Mouse (Mus musculus) liver, embryonic 15.5 days (tissue): Measurements from ENCODE around the gene Ccdc24. TPM values are rescaled to one million over a fixed set of nuclear protein-coding genes. Genes with fewer than 3 reads are reported as not detected.
A peak's percentile ranks its signal among the peaks of the same experiment; 100 is the strongest.

Experiments
- ATAC-seq: fragments of 200-750 bp; cut with Nextera tagmentation; 2 replicates; pipeline ENCODE4 v1.8.0; 2017; ENCODE audit warnings: moderate number of reproducible peaks, mild to moderate bottlenecking, moderate library complexity; ENCODE audit not compliant: insufficient read depth
- H3K27ac ChIP-seq: fragments of 300-500 bp; sonication (generic); replicated peaks from 2 replicates; pipeline ENCODE4 v1.5.1; 2015; ENCODE audit warnings: mild to moderate bottlenecking, inconsistent platforms
- H3K27me3 ChIP-seq: fragments of 300-500 bp; sonication (generic); 2 replicates; pipeline ENCODE4 v1.6.1; 2015; ENCODE audit warnings: mild to moderate bottlenecking, inconsistent platforms
- H3K36me3 ChIP-seq: fragments of 300-500 bp; sonication (generic); replicated peaks from 2 replicates; pipeline ENCODE4 v1.6.1; 2015; ENCODE audit warnings: moderate library complexity, mild to moderate bottlenecking, inconsistent platforms
- H3K4me1 ChIP-seq: fragments of 300-500 bp; sonication (generic); replicated peaks from 2 replicates; pipeline ENCODE4 v1.6.1; 2015; ENCODE audit warnings: inconsistent platforms
- H3K4me2 ChIP-seq: fragments of 300-500 bp; sonication (generic); 2 replicates; pipeline ENCODE4 v1.6.1; 2015; ENCODE audit warnings: moderate library complexity, mild to moderate bottlenecking, inconsistent platforms
- H3K4me3 ChIP-seq: fragments of 300-500 bp; sonication (generic); replicated peaks from 2 replicates; pipeline ENCODE4 v1.5.1; 2015; ENCODE audit warnings: mild to moderate bottlenecking, inconsistent platforms
- H3K9ac ChIP-seq: fragments of 300-500 bp; sonication (generic); 2 replicates; pipeline ENCODE4 v1.6.1; 2015; ENCODE audit warnings: moderate library complexity, mild to moderate bottlenecking, inconsistent platforms
- H3K9me3 ChIP-seq: fragments of 300-500 bp; sonication (generic); replicated peaks from 2 replicates; pipeline ENCODE4 v1.6.1; 2016; ENCODE audit warnings: inconsistent platforms
- WGBS: fragments of 180-500 bp; shearing (Covaris S2); methylation state at CpG from one replicate; pipeline ENCODE4 v1.1.7; 2015; ENCODE audit warnings: mixed read lengths; ENCODE audit not compliant: insufficient replicate concordance; 5-methylcytosine and 5-hydroxymethylcytosine counted together
- polyA plus RNA-seq: library from polyadenylated mRNA; unstranded; fragments of >200 nt; fragmentation: Nextera tagmentation; extraction: Ambion mirVana; gene quantifications from 2 replicates; pipeline ENCODE4 v1.2.1, GENCODE M21; 2015

Gene Ccdc24
- polyA plus RNA-seq, 1 experiment from 2014 or later, result 1.2 TPM

DNA sequence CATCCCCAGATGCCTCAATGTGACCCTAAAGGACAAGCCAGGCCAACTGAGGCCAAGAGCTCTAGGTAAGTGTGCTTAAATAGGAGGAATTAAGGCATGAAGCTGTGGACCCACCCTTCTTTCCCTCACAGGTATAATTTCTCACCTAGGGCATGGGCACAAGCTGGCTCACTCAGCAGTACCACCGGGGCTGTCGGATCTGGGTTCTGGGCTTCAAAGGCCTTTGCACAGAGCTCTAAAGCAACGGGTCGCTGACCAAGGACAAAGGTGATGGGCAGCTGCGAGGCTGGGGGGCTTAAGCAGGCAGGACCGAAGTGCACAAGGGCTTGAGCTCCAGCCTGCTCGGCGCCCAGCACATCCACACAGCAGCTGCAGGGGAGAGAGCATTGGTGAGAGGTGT, 18.4 kb upstream of the Ccdc24 start:
- peaks cover 29% of the 10 kb centered on the region for H3K36me3 ChIP-seq
- 85% methylated on average over 8 of the region's 8 CpGs for WGBS
- H3K4me3 ChIP-seq, result peak overlapping the region; percentile 84
- no peaks in the 10 kb centered on the region for H3K27me3 ChIP-seq
- peak overlapping the region; percentile 86 for H3K4me2 ChIP-seq
- H3K9me3 ChIP-seq, result no peaks in the 10 kb centered on the region
- ATAC-seq, result no peak
- no peak overlapping the region for H3K9ac ChIP-seq
- H3K27ac ChIP-seq, result no peak overlapping the region
- H3K4me1 ChIP-seq, result peaks cover 40% of the 10 kb centered on the region

DNA sequence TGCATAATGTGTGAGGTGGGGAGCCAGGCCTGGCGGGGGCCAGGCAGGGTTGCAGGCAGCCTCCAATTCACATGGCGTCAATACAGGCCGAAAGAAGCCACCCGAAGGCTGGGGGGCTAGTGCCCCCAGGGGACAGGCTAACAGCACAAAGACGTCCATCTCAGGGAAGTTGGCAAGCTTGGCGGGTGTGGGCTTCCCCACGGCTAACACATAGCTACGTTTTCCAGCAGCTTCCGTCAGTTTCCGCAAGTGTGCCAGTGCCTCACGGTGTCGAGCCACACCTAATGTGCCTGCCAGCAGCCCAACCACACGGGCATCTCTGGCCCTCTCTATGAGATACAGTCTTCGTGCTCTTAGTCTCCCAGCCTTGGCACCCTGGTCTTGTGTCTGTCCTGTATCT, 17.7 kb upstream of the Ccdc24 start:
- no peak for ATAC-seq
- WGBS, result 78% methylated on average over 14 of the region's 14 CpGs
- H3K9ac ChIP-seq, result no peak overlapping the region
- H3K4me2 ChIP-seq, result no peak overlapping the region
- H3K27me3 ChIP-seq, result no peaks in the 10 kb centered on the region
- H3K4me3 ChIP-seq, result no peak overlapping the region
- H3K36me3 ChIP-seq, result peaks cover 34% of the 10 kb centered on the region
- H3K4me1 ChIP-seq, result peaks cover 47% of the 10 kb centered on the region
- no peaks in the 10 kb centered on the region for H3K9me3 ChIP-seq
- no peak overlapping the region for H3K27ac ChIP-seq

DNA sequence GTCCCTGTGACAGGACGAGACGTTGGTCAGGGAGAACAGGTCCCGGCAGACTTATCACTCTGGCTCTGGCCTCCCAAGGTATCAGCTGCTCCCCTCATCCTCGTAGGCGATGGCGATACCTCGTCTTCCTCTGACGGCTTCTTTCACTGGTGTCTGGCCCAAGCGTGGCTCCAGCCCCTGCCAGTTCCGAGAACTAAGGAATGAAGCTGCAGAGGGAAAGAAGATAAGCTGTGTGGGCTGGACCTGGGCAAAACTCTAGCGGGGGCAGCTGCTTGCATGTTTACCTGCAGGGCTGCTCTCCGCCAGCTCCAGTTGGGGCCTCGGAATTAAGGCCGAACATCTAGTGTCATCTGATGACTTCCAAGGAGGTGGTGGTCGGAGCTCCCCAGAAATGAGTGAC, 17.1 kb upstream of the Ccdc24 start:
- no peak overlapping the region for H3K9ac ChIP-seq
- peaks cover 52% of the 10 kb centered on the region for H3K4me1 ChIP-seq
- H3K27me3 ChIP-seq, result peaks cover 3% of the 10 kb centered on the region; the same call in 1 of the 2 replicates
- peaks cover 37% of the 10 kb centered on the region for H3K36me3 ChIP-seq
- no peak overlapping the region for H3K4me2 ChIP-seq
- no peak for ATAC-seq
- WGBS, result 80% methylated on average over 15 of the region's 15 CpGs
- no peak overlapping the region for H3K4me3 ChIP-seq
- no peaks in the 10 kb centered on the region for H3K9me3 ChIP-seq
- no peak overlapping the region for H3K27ac ChIP-seq

DNA sequence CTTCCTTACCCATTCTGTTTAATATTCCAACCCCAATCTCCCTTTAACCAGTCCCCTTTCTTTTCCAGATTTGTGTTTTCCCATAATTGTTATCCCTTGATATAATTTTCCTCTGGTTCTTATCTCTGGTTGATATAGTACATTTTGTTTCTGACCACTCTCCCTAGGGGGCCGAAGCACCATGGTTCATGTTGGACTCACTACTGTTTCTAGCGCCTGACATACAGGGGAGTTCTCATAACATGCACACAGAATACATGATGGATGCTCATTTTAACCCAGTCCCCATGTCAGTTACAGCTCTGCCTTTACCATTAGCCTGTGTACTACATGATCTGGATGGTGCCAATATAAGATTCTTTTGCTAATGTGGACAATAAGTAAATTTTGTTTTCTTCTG, 15.6 kb upstream of the Ccdc24 start:
- Histone ChIP-seq H3K4me2 (peak overlapping the region; percentile 91), H3K27ac (no peak overlapping the region), H3K27me3 (peaks cover 19% of the 10 kb centered on the region), H3K36me3 (peaks cover 36% of the 10 kb centered on the region), H3K4me3 (peak overlapping the region; percentile 86), H3K9me3 (no peaks in the 10 kb centered on the region), H3K9ac (no peak overlapping the region), H3K4me1 (peaks cover 67% of the 10 kb centered on the region)
- 67% methylated on average over 2 of the region's 2 CpGs for WGBS
- no peak for ATAC-seq

DNA sequence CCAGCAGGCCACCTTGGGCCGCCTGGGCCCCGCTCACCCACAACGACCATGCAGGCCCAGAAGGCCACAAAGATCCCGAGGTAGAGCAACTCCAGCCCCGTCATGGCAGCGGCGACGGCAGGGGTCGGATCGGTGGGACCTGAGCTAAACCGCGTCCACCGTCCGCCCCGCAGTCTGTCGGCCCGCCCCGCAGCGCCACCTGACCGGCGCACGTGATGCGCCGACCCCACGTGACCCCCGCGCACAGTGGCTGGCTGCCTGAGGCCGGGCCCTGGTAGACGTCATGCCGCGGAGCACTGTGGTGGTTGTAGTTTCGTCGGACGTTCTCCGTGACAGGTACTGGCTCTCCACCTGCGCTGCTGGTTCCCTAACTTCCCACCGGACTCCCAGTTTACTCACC, 14.8 kb upstream of the Ccdc24 start, which contains the start of gene Atp6v0b:
Gene Atp6v0b (minus strand): TSS at position 201 of the 400 bp plus-strand sequence.
- under 1% methylated on average over 37 of the region's 37 CpGs for WGBS
- H3K36me3 ChIP-seq, result peaks cover 36% of the 10 kb centered on the region
- H3K27ac ChIP-seq, result peak within 1 kb of the TSS; percentile 91
- peak; percentile 90 for ATAC-seq
- peak within 1 kb of the TSS; percentile 86 for H3K4me3 ChIP-seq
- H3K9ac ChIP-seq, result peak within 1 kb of the TSS; percentile 94
- no peaks in the 10 kb centered on the region for H3K9me3 ChIP-seq
- peaks cover 26% of the 10 kb centered on the region for H3K27me3 ChIP-seq
- H3K4me1 ChIP-seq, result peaks cover 70% of the 10 kb centered on the region
- H3K4me2 ChIP-seq, result peak within 1 kb of the TSS; percentile 91

DNA sequence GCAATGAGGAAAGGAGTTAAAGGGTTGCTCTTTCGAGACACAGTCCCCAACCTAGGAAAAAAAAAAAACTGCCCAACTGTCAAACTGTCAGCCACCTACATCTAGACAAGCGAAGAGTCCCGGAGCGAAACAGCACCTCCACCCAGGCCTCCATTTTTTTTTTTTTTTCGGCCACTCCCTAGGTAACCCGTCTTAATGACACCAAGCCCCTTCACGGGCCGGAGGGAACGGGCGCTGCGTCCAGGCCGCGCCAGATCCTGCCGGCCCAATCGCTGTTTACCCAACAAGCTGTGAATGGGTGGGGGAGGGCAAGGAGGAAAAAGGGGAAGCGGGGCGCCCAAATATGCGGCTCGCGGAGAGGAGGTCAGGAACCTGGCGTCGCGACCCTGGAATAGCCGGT, 14.3 kb upstream of the Ccdc24 start:
- Histone ChIP-seq H3K9me3 (no peaks in the 10 kb centered on the region), H3K4me2 (peak overlapping the region; percentile 91), H3K9ac (peak overlapping the region; percentile 94), H3K4me3 (peak overlapping the region; percentile 86), H3K36me3 (peaks cover 36% of the 10 kb centered on the region), H3K4me1 (peaks cover 67% of the 10 kb centered on the region), H3K27ac (peak overlapping the region; percentile 91), H3K27me3 (peaks cover 31% of the 10 kb centered on the region)
- ATAC-seq, result peak; percentile 63
- under 1% methylated on average over 24 of the region's 24 CpGs for WGBS

DNA sequence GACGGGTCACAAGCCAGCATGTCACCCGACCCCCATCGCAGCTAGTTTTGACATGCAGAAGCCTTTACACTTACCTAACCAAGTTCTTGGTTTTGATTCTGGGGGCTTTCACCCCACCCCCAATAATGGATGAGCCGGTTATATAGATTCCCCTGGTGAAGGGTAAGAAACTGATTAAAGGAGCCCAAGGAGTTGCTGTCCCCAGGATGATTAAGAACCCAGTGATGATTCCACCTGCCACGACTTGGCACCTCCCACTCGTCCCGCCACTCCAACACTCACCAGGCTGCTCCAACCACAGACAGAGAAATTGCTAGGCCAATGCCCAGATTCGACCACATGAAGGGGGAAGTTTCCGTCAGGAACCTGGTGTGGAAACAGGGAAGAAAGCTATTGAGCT, 13.6 kb upstream of the Ccdc24 start:
- H3K9me3 ChIP-seq, result no peaks in the 10 kb centered on the region
- H3K4me2 ChIP-seq, result peak overlapping the region; percentile 91
- H3K4me3 ChIP-seq, result peak overlapping the region; percentile 86
- peak overlapping the region; percentile 94 for H3K9ac ChIP-seq
- peaks cover 38% of the 10 kb centered on the region for H3K27me3 ChIP-seq
- H3K4me1 ChIP-seq, result peaks cover 61% of the 10 kb centered on the region
- 67% methylated on average over 9 of the region's 9 CpGs for WGBS
- peaks cover 36% of the 10 kb centered on the region for H3K36me3 ChIP-seq
- peak overlapping the region; percentile 91 for H3K27ac ChIP-seq
- ATAC-seq, result no peak

DNA sequence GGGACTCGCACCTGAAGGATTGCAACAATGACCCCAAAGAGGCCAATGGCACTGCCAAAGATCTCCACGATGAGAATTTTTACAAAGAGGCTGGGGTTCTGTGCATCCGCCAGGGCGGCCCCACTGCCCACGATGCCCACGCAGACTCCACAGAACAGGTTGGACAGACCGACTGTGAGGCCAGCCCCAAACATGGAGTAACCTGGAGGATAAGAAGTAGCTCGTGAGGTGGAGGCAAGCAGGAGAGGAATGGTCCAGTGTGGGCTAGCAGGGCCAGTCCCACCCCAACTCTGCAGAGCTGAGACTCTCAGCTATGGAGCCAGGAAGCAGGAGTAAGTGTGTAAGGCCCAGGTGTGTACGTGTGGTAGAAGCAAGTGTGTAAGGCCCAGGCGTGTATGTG, 12.7 kb upstream of the Ccdc24 start:
- Histone ChIP-seq H3K4me3 (no peak overlapping the region), H3K4me1 (peaks cover 53% of the 10 kb centered on the region), H3K9ac (no peak overlapping the region), H3K27me3 (peaks cover 47% of the 10 kb centered on the region), H3K36me3 (peaks cover 36% of the 10 kb centered on the region), H3K4me2 (no peak overlapping the region), H3K27ac (no peak overlapping the region), H3K9me3 (no peaks in the 10 kb centered on the region)
- whole genome bisulfite sequencing, result 89% methylated on average over 10 of the region's 10 CpGs
- ATAC-seq, result no peak

DNA sequence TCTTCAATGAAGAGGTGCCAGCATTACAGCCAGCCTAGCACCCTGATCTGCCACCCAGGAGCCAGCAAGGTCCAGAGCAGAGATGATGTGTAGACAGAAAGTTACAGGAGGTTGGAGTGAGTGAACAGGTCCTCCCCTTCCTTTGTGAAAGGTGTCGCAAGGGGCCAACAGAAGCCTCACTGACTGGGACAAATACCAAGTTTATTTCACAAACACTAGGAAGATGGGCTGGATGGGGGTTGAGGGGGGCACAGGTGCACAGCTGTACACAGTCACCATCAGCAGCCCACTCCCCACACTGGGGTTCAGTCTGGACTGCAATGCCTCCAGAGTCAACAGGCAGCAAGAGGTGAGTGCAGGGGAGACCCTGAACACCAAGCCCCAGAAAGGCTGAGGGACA, 11.8 kb upstream of the Ccdc24 start:
- Histone ChIP-seq H3K4me2 (peak overlapping the region; percentile 80), H3K9me3 (no peaks in the 10 kb centered on the region), H3K9ac (no peak overlapping the region), H3K27ac (no peak overlapping the region), H3K4me1 (peaks cover 50% of the 10 kb centered on the region), H3K27me3 (peaks cover 54% of the 10 kb centered on the region), H3K36me3 (peaks cover 28% of the 10 kb centered on the region), H3K4me3 (no peak overlapping the region)
- WGBS, result 92% methylated on average over 1 of the region's 1 CpGs
- no peak for ATAC-seq

DNA sequence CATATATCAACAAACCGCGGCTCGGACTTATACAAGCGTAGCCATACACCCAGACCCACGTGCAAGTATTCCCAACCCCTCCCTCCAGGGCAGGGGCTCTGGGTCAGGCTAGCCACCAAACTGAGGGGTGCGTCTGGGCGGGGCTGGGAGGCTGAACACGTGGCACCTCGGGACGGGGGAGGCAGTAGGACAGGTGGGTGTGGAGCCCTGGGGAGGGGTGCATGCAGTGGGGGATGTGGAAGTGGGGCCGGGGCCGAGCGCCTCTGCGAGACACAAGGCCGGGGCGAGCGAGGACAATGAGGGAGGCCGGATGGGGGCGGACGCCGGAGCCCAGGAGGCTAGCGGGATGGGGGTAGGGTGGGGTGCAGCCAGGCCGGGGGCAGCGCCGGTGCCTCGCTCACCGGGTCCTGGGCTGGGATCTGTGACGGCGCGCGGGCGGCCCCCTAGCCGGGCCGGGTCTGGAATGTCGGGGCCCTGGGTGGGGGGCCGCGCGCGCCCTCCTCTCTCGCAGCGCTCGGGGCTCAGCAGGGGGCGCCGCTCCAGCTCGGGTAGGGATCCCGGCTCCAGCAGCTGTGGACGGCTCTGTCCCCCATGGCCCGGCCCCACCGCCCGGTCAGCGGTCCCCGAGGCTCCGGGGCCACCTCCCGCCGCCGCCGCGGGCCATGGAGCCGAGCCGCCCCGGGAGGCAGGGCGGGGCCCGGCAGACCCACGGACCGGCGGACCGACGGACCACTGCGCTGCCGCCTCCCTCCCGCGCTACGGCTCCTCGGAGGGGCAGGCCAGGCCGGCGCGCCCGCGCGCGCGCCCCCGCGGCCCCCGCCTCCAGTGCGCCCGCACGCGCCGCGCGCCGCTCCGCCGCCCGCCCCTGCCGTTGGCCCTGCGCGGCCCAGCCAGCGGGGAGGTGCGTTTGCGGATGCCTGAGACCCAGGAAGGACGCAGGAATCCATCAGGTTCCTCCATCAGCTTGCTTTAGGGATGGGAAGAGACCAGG, 10.6 kb upstream of the Ccdc24 start, which contains the start of gene B4galt2:
Gene B4galt2 (minus strand): TSS at position 787 of the 991 bp plus-strand sequence.
- Histone ChIP-seq H3K4me1 (peaks cover 48% of the 10 kb centered on the region), H3K4me3 (peak within 1 kb of the TSS; percentile 60), H3K4me2 (peak within 1 kb of the TSS; percentile 80), H3K9ac (peak within 1 kb of the TSS; percentile 40; the same call in 1 of the 2 replicates), H3K27me3 (peaks cover 54% of the 10 kb centered on the region), H3K36me3 (peaks cover 26% of the 10 kb centered on the region), H3K9me3 (no peaks in the 10 kb centered on the region), H3K27ac (no peak within 1 kb of the TSS)
- WGBS, result 1% methylated on average over 101 of the region's 103 CpGs
- ATAC-seq, result no peak

DNA sequence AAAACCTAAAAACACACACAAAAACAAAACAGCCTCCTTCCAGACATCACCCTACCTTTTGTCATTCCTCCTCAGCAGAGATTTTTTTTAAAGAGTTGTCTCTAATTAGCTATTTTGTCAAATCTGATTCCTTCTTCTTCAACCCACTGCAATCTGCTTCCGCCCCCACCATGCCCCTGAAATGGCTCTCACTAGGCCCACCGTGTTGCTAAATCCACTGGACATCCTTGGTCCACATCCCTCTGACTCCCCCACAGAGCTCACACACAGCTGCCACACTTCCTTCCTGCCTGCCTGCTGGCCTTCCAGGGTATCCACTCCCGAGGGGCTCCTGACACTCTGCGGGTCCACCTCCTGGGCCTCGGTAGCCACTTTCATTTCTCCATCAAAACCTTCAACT, 6.3 kb upstream of the Ccdc24 start:
- Histone ChIP-seq H3K36me3 (peaks cover under 1% of the 10 kb centered on the region; the same call in 1 of the 2 replicates), H3K4me1 (peaks cover 12% of the 10 kb centered on the region), H3K4me2 (no peak overlapping the region), H3K27ac (no peak overlapping the region), H3K9me3 (no peaks in the 10 kb centered on the region), H3K9ac (no peak overlapping the region), H3K27me3 (peaks cover 48% of the 10 kb centered on the region), H3K4me3 (no peak overlapping the region)
- ATAC-seq, result no peak
- WGBS, result 44% methylated on average over 5 of the region's 5 CpGs
